Mouse (Mus musculus) embryonic facial prominence, embryonic 11.5 days (tissue): ENCODE data around the gene Thada. TPM values are rescaled to one million over a fixed set of nuclear protein-coding genes. Genes with fewer than 3 reads are reported as not detected.

Source experiments
- ATAC-seq: fragments of 200-750 bp; cut with Nextera tagmentation; replicated peaks from 2 replicates; pipeline ENCODE4 v1.8.0; 2017; ENCODE audit warnings: low read depth; ENCODE audit not compliant: insufficient number of reproducible peaks, low FRiP score, low TSS enrichment
- DNase-seq: peaks from one replicate; pipeline ENCODE4 v3.0.0-alpha.2; 2015; ENCODE audit warnings: low spot score
- H3K27ac ChIP-seq: fragments of 300-500 bp; sonication (generic); replicated peaks from 2 replicates; pipeline ENCODE4 v1.5.1; 2014; ENCODE audit warnings: mild to moderate bottlenecking, low read depth, low read length, control low read depth
- H3K27me3 ChIP-seq: fragments of 300-500 bp; sonication (generic); 2 replicates; pipeline ENCODE4 v1.6.1; 2014; ENCODE audit warnings: mild to moderate bottlenecking, low read length, moderate library complexity, mixed read lengths; ENCODE audit not compliant: control insufficient read depth, insufficient read depth
- H3K36me3 ChIP-seq: fragments of 300-500 bp; sonication (generic); replicated peaks from 2 replicates; pipeline ENCODE4 v1.6.1; 2014; ENCODE audit warnings: low read depth, mild to moderate bottlenecking, low read length, moderate library complexity, mixed read lengths; ENCODE audit not compliant: control insufficient read depth, insufficient read depth
- H3K4me1 ChIP-seq: fragments of 300-500 bp; sonication (generic); 2 replicates; pipeline ENCODE4 v1.6.1; 2014; ENCODE audit warnings: low read length, mixed read lengths; ENCODE audit not compliant: control insufficient read depth, insufficient read depth
- H3K4me2 ChIP-seq: fragments of 300-500 bp; sonication (generic); 2 replicates; pipeline ENCODE4 v1.6.1; 2014; ENCODE audit warnings: low read depth, mild to moderate bottlenecking, control low read depth, low read length, moderate library complexity
- H3K4me3 ChIP-seq: fragments of 300-500 bp; sonication (generic); 2 replicates; pipeline ENCODE4 v1.5.1; 2014; ENCODE audit warnings: low read depth, low read length, control low read depth
- H3K9ac ChIP-seq: fragments of 300-500 bp; sonication (generic); replicated peaks from 2 replicates; pipeline ENCODE4 v1.6.1; 2014; ENCODE audit warnings: mild to moderate bottlenecking, control low read depth, low read length
- H3K9me3 ChIP-seq: fragments of 300-500 bp; sonication (generic); replicated peaks from 2 replicates; pipeline ENCODE4 v1.6.1; 2016; ENCODE audit warnings: mild to moderate bottlenecking, low read length, inconsistent platforms, mixed read lengths; ENCODE audit not compliant: control insufficient read depth
- WGBS: fragments of 180-500 bp; shearing (Covaris S2); extraction: QIAGEN DNeasy Blood & Tissue Kit; methylation state at CpG from one replicate; pipeline ENCODE4 v1.1.7; 2014; 5-methylcytosine and 5-hydroxymethylcytosine counted together
- polyA plus RNA-seq: library from polyadenylated mRNA; unstranded; fragments of >200 nt; fragmentation: Nextera tagmentation; extraction: Ambion mirVana; gene quantifications from 2 replicates; pipeline ENCODE4 v1.2.1, GENCODE M21; 2014

Gene Thada
- polyA plus RNA-seq, 1 experiment from 2014 or later = 8.2 TPM

DNA sequence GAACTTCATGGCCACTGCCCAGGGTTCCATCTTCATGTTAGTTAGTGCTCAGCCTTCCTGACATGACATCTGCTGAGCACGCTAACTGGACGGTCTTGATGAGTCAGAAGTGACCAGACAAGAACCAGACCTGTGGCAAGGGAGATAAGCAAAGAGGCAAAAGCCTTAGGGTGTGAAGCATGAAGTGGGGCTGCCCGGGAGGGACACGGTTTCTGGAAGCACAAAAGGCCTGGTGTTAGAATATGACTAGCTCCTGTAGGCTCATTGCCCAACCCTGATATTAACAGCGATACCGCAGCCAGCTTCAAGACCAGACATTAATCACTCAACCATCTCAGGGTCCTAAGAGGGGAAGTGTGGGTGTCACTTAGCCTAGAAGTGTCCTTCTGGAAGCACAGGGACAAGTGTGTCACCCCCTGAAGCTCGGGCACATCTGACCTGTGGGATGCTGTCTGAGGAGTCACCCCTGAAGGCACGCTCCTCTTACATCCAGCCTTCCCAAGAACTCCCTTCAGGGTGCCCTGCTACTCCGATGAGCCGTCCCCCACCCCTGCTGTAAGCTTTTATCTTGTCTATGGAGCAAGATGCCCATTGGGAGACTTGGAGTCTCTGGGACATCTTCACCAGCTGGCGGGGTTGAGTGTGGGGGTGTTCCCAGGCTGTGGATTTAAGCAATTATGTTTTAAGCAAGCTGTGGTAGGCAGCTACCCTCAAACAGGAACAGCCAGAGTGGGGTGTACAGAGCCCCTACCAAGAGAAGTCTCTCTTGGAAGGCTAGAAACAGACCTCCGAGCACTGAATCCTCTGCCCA is 312.8 kb downstream of the Thada start:
- WGBS = 79% methylated on average over 12 of the region's 12 CpGs
- no peaks in the 10 kb centered on the region for H3K27me3 ChIP-seq
- 0 out of 2 replicates have a peak, but pooled peaks cover 3% of the 10 kb centered on the region for H3K4me1 ChIP-seq
- no peaks in the 10 kb centered on the region for H3K36me3 ChIP-seq
- H3K27ac ChIP-seq = no peak overlapping the region
- H3K4me3 ChIP-seq = no peak overlapping the region
- H3K9me3 ChIP-seq = no peaks in the 10 kb centered on the region
- no peak overlapping the region for H3K4me2 ChIP-seq
- no peak for ATAC-seq
- DNase-seq = no peak
- no peak overlapping the region for H3K9ac ChIP-seq

GRCm38 (mm10) chr17:84152206-84152975 is 313.6 kb downstream of the Thada start:
- Histone ChIP-seq H3K27me3 (no peaks in the 10 kb centered on the region), H3K4me3 (no peak overlapping the region), H3K9me3 (no peaks in the 10 kb centered on the region), H3K36me3 (no peaks in the 10 kb centered on the region), H3K9ac (no peak overlapping the region), H3K4me1 (0 out of 2 replicates have a peak, but pooled peaks cover 3% of the 10 kb centered on the region), H3K27ac (no peak overlapping the region), H3K4me2 (no peak overlapping the region)
- ATAC-seq = no peak
- DNase-seq = no peak
- 36% methylated on average over 6 of the region's 6 CpGs for WGBS

DNA sequence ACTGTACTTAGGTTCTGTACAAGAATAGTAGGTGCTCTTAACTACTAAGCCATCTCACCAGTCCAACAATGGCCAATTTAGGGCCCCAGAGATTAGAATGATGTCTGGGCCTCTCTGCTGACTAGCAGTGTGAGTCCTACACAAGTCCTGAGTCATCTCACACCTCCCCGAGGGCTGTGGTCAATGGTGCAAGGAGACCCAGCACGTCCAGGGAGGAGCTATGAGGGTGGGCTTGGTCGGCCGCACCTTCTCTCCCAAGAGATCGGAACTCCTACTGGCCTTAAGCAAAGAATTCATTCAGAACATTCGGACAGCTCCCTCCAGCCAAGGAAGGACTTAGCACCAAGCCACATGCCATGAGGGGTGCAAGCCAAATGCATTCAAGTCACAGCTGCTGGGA is 314.7 kb downstream of the Thada start:
- Histone ChIP-seq H3K4me3 (no peak overlapping the region), H3K27ac (no peak overlapping the region), H3K9me3 (no peaks in the 10 kb centered on the region), H3K36me3 (no peaks in the 10 kb centered on the region), H3K4me2 (no peak overlapping the region), H3K4me1 (0 out of 2 replicates have a peak, but pooled peaks cover 3% of the 10 kb centered on the region), H3K27me3 (no peaks in the 10 kb centered on the region), H3K9ac (no peak overlapping the region)
- WGBS = 65% methylated on average over 6 of the region's 6 CpGs
- no peak for ATAC-seq
- DNase-seq = no peak

- Histone ChIP-seq H3K9ac (no peak overlapping the region), H3K4me1 (peaks cover 8% of the 10 kb centered on the region; the same call in 1 of the 2 replicates), H3K36me3 (no peaks in the 10 kb centered on the region), H3K27ac (no peak overlapping the region), H3K4me3 (no peak overlapping the region), H3K27me3 (no peaks in the 10 kb centered on the region), H3K4me2 (no peak overlapping the region), H3K9me3 (no peaks in the 10 kb centered on the region)
- DNase-seq = no peak
- no peak for ATAC-seq
- WGBS = 50% methylated on average over 8 of the region's 8 CpGs
These were observed 315.7 kb downstream of the Thada start for GRCm38 (mm10) chr17:84150291-84150690.

DNA sequence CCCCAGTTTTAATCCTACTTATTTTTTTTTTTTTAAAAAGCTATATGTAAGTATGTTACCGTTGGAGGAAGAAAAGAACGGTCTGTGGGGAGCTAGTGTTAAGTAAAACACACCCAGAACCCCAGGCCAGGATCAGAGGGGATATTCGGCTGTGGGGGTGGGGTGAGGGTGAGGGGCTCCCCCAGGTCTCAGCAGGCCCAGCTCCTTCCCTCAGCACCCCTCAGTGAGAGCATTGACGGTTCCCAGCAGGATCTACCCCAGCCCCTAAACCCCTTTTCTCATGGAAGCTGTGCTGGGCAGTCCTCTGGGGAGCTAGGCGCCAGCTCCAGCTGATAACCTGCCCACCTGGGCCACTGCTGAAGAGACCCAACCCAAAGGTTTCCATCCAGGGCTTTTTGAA is 316.4 kb downstream of the Thada start:
- Histone ChIP-seq H3K4me2 (no peak overlapping the region), H3K36me3 (no peaks in the 10 kb centered on the region), H3K27me3 (no peaks in the 10 kb centered on the region), H3K9ac (no peak overlapping the region), H3K4me1 (peaks cover 8% of the 10 kb centered on the region; the same call in 1 of the 2 replicates), H3K9me3 (no peaks in the 10 kb centered on the region), H3K4me3 (no peak overlapping the region), H3K27ac (no peak overlapping the region)
- ATAC-seq (no peak), DNase-seq (no peak)
- WGBS = 30% methylated on average over 5 of the region's 5 CpGs

GRCm38 (mm10) chr17:84148499-84149484 is 317.2 kb downstream of the Thada start:
- peak; percentile 35; the same call in 1 of the 2 replicates for ATAC-seq
- H3K4me3 ChIP-seq = no peak overlapping the region
- no peak overlapping the region for H3K27ac ChIP-seq
- no peaks in the 10 kb centered on the region for H3K9me3 ChIP-seq
- peak; percentile 61 for DNase-seq
- H3K36me3 ChIP-seq = no peaks in the 10 kb centered on the region
- H3K4me1 ChIP-seq = peaks cover 8% of the 10 kb centered on the region; the same call in 1 of the 2 replicates
- no peak overlapping the region for H3K9ac ChIP-seq
- H3K4me2 ChIP-seq = no peak overlapping the region
- H3K27me3 ChIP-seq = no peaks in the 10 kb centered on the region
- whole genome bisulfite sequencing = 27% methylated on average over 11 of the region's 11 CpGs

DNA sequence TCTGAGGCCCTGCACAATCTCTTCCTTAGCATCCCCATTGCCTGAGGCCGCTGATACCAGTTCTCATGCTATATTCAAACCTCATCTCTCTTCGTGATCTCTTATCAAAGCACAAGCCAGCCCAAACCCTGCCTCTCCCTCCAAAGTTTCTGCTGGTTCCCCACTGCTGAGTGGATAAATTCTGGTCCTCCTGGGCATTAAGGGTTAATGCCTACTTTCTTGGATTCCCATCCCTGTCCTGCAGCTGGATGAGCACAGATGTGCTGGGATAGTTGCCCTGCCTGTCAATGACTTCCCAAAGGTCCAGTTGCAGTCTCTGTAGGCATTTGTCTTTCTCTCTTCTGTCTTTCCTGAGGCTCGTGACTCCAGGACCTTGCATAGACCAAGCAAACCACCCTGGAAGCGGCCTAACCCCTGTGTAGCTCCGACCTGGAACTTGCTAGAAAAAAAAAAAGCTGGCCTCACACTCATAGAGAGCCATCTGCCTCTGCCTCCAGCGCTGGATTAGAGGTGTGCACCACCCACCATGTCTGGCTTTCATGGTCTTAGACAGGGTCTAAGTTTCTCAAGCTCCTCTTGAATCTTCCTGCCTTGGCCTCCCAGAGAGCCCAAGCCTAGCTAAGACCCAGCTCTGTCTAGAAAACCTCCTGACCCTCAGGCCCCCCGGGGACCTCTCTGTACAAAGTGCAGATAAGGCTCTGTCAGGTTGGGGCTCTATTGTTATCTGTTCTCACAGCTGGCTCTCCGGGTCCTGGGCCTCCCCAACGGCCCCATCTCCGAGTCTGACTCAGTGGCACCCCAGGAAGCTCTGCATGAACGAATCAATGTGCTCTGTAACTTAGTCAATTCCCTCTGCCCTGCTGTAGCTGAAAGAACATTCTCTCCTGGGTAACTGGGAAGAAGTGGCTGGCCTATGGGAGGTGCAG is 318.6 kb downstream of the Thada start:
- Histone ChIP-seq H3K27ac (no peak overlapping the region; the same call in 1 of the 2 replicates), H3K27me3 (no peaks in the 10 kb centered on the region), H3K9me3 (no peaks in the 10 kb centered on the region), H3K4me2 (no peak overlapping the region), H3K4me3 (no peak overlapping the region), H3K9ac (no peak overlapping the region), H3K4me1 (peaks cover 8% of the 10 kb centered on the region; the same call in 1 of the 2 replicates), H3K36me3 (no peaks in the 10 kb centered on the region)
- ATAC-seq (no peak), DNase-seq (no peak)
- WGBS = 46% methylated on average over 11 of the region's 11 CpGs
